Mouse (Mus musculus) adrenal gland, adult (tissue): ENCODE measurements at regions not wholly inside any gene's neighbourhood (a gene's known extent, or its start where the extent isn't known, plus 50 kb on each side); places are given as distances from the start of the nearest gene placed in this dataset.

Source experiments
- DNase-seq, 2 experiments: peaks; one replicate each; pipeline ENCODE4 v3.0.0; 2022 to 2023; ENCODE audit warnings: low spot score in 1 of 2; ENCODE audit not compliant: inconsistent age in 2 of 2

DNA sequence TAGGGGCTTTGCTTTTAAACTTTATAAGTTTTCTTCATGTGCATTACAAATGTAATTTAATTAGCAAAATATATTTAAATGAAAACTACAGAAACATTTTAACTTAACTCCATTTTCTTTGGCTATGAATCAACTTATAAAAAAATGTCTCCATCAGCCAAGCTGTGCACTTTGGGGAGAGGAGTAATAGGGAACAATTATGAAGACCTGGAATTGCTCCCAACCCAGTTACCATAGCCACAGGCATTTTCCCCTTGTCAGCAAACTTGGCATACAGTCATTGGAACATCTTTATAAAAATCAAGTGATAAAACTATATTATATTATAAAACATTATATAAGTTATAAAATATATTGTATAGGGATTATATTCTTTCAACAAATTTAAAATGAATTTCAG lies 65.0 kb downstream of the Atxn7l3b start:
- DNase-seq: no peak

DNA sequence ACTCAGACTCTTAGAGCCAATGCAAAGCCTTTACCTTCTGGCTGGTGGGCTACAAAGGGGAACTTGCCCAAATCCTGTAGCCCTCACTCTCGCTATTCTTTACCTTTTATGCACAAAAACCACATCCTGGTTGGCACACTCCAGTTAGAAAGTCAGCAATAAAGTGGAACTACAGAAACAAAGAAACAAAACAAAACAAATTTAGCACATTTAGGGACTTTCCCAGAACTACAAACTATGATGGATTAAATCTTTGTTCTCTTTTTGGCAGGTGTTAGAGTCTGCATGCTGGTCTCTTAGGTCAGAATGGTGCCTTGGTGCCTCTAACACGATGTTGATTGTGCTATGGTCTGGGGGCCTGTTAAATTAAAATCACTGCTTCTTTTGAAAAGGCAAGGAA lies 65.4 kb downstream of the Atxn7l3b start:
- DNase-seq: no peak

DNA sequence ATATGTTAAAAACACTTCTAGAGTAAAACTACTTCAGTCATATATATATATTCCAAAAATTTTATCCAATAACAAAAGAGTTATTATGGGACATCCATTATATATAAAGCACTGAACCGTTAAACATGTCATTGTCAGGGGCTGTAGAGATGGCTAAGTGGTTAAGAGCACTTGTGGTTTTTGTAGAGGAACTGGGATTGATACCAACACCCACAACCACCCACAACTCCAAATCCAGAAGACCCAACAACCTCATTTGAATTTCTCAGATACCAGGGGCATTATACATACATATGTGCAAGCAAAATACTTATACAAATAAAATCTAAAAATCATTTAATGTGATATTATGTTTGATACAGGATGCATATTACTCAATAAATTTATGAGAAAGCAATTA lies 76.8 kb downstream of the Atxn7l3b start:
- DNase-seq: no peak

DNA sequence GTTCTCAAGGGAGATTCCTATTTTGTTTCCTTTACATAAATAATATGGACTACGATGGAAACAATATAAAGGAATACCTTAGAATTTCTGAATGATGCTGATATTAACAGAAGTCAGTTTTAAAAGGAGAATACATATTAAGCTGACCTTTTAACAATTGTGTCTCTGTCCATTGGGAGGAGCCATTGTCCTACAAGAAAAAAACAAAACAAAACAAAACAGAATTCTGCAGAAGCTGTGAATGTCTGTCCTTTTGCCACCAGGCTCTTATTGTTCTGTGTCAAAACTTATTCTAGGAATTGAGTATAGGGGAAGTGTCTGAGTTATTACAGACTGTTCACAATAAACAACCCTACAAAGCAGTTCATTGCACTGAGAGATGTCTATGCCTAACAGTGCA lies 82.6 kb downstream of the Atxn7l3b start:
- peak in 1 of 2 experiments; percentile 37 for DNase-seq

DNA sequence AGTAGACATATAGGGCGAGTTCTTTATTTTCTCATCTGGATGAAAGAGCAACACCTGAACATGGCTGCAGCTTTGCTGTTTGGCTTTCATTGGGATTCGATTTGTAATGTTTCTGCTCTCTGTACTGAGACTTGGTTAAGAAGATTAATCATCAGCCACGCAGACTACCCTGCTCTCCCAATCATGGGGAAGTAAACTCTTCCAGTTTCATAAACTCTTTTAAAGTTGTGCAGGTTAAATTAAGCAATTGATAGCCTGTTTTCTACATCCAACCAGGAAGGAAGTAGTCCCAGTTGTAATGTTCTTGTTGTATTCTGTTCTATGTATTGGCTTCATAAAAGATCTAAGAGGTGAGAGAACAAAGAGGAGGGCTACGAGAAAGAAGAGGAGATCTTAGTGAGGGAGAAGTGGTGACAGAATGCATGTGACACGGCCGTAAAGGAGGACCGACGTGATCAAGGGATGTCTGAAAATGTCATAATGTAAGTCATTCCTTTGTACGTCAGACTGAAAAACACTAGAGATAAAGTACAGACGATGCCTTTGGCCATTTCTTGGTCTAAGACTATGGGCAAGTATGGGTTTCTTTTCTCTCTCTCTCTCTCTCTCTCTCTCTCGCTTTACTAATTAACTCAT lies 91.3 kb downstream of the Atxn7l3b start:
- no peak for DNase-seq

DNA sequence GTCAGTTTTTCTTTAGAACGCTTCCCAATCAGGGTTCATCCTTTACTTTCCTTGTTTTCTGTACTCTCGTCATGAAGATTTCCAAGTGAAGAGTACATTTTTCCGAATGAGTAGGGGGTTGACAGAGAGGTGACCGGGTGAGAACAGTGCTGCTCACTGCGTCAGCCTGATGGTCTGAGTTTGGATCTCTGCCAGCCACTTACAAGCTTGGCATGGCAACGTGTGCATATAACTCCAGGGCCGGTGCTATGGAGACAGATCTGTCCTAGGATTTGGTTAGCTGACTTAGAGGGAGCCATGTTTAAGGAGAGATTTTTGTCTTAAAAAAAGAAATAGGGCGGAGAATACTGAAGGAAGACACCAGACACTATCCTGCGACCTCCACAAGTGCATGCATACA lies 92.8 kb downstream of the Atxn7l3b start:
- DNase-seq: no peak

DNA sequence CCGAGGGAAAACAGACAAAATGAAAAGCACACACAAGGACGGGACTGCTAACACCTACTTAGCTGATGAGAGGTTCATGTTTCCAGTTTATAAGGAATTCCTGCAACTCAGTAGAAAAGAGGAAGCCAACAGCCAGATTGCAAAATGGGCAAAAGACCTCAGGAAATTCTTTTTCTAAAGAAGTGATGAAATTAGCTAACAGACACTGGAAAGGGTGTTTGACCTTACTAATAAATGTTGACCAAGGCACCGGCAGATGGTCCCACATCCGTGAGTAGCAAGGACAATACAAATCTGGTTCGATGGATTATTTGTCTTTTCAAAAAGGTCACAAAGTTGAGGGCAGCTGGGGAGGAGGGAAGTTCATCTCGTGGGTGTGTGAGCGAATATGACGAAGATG lies 93.3 kb downstream of the Atxn7l3b start:
- DNase-seq: no peak

DNA sequence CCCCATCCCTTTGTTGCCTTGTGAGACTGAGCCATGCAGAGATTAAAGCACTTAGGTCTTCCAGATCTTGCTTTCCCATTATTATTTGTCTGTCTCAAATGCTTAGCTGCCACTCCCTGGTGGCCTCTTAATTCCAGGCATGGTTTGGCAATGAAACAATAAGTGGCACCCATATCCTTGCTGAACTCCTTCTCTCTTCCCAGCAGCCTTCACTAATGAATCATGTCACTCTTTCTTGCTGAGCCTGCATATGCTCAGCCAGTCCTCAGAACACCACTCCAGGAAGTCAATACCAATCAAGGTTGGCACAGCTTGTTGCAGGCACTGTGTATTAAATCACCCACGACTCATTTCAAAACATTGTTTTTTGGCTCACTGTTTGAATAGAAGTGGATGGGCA lies 118.6 kb downstream of the Atxn7l3b start:
- DNase-seq: no peak

DNA sequence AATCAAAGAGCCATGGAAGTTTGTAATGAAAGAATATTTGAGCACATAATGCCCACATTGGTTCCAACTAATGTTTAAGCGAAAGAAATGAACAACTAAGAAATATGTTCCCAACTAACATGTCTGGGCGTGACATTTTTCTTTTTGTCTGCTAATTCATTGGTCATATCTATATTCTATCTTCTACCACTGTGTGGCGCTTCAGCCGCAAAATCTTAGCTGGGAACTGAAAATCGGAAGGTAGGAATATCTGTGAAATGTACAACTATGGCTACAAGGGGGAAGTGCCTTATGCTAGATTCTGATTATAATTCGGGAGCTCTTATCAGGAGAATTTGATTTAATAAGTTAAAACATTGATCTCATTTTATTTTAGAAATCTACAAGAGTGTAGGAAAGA lies 125.2 kb downstream of the Atxn7l3b start:
- peak in 1 of 2 experiments; percentile 49 for DNase-seq

DNA sequence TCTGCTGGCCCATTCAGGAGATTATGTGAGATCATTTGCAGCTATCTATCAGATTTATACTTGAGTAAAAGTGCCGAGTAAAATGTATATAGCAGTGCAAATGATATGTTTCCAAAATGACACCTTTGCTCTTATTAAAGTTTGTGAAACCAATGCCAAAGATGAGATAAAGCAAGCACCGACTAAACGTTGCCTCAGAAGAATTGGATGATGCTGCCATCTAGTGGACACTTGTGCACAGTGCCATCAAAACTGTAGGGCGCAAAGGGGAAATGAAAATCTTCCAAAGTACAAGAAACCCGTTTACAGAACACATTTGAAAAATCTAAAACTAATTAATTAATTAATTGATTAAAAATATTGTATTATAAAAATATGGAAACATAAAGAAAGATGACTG lies 127.2 kb downstream of the Atxn7l3b start:
- DNase-seq: peak; percentile 10 to 74

DNA sequence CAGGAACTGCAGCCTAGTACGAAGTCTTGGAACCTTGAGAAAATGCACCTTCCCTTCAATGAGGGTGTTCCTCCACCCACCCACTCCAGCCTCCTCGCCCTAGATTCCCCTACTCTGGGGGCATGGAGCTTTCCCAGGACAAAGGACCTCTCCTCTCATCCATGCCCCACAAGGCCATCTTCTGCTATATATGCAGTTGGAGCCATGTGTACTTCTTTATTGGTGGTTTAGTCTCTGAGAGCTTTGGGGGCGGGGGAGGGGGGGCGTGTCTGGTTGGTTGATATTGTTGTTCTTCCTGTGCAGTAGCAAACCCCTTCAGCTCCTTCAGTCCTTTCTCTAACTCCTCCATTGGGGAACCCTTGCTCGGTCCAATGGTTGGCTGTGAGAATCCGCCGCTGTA lies 130.2 kb downstream of the Atxn7l3b start:
- DNase-seq: no peak

DNA sequence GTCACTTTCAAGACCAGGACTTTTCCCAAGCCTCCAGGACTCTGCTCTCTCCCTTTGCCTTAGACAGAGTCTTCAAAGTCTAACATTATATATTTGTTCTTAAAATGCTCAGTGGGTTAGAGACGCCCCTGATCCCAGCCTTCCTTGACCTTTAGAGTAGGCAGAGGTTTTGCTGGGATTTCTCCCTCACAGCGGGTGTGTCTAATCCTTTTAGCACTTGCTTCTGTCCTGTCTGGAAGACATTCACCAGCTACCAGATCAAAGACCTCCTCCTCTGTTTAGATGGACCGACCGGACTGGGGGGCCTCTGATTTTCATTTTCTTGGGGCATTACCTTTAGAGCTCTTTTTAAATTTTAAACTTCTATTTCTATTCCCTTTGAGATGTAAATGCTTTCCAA lies 130.7 kb downstream of the Atxn7l3b start:
- DNase-seq: no peak

DNA sequence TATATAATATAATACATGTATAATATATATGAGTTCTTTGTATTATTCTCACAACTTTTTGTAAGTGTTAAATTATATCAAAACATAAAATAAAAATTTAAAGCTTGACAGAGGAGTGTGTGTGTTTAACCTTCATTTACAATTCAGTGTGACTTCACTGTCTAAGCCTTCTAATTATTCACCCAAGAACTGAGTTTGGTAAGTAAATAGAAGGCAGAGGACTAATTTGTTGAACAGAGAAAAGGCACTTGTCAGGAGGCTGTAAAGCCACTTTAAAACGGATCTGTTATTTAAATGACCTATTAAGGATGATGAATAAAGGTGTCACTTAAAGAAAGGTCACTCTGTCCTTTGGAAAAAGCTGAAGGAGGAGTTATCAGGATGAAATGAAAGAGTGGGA lies 132.9 kb downstream of the Atxn7l3b start:
- no peak for DNase-seq

DNA sequence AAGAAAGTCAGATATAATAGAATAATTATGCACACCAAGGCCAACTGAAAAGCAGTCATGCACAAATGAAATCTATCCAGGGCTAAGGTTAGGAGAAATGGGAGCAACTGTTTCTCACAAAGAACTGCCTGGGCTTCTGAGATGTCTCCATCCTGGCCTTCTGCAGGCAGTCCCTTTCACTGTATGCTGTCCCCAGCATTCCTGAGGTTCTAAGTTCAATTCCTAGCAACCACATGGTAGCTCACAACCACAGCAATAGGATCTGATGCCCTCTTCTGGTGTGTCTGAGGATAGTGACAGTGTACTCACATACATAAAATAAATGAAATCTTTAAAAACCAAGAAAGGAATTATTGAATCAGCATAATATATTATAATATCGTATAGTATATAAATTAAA lies 133.3 kb downstream of the Atxn7l3b start:
- no peak for DNase-seq

DNA sequence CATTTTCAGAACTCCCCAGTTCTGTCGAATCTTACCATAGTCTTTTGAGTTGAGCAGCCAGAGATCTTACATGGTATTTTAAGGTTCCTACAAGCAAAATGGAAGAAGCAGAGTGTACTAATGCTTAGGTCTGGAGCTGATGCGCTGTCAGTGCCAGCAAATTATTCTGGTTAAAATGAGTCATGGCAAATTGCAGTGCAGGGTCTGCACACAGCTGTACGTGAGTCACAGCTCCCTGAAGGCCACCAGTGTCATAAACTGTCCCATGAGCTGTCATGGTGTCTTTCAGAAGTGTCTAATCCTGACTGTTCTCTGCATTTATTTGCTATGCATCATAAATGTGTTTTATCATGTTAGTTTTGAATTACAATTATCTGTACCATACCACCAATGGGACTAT lies 140.6 kb downstream of the Atxn7l3b start:
- DNase-seq: peak; percentile 67 to 82

DNA sequence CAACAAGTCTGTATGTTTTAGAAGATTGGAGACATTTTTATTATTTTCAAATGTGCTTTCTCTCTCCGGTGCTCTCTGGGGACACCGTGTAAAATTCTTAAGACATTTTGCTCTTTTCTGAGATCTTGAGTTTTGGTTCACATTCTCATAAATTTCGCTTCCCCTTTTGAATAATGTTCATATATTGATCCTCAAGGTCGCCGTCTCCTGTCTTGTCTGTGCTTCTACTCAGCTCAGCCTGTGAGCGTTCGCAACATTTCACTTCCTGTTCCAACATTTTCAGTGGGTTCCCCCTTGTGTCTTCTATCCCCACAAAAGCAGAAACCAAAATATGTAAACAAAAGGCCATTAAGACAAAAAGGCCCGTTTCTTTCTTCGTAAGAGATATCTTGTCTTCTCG lies 154.5 kb downstream of the Atxn7l3b start:
- no peak for DNase-seq

DNA sequence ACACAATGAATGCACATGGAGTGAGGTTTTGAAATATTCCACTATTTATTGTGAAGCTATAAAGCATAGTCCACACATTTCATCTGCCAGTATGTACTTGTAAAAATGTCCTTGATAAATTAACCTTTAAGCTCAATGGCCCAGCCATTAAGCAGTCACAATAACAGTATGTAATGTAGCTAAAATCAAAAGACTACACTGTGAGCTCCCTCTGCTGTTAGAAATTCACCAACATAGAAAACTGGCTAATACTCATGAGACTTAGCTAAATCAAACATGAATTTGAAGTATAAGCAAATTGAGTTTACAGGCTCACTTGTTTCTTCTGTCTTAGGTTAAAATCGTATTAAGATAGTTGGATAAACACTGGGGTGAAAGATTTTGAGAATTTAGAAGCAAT lies 182.1 kb downstream of the Atxn7l3b start:
- DNase-seq: peak in 1 of 2 experiments; percentile 21

DNA sequence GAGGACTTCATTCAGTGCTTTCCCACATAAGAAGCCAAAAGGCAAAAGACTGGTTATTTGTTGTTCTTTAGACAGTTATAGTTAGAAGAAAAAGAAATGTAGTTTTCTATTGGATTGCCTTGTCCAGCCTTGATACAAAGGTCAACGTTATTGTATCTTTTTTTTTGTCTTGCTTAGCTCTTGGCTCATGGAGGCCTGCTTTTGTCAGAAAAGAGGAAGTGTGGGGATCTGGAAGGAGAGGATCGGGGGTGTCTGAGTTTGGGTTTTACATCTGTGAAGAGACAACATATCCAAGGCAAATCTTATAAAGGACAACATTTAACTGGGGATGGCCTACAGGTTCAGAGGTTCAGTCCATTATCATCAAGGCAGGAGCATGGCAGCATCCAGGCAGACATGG lies 185.3 kb downstream of the Atxn7l3b start:
- no peak for DNase-seq

DNA sequence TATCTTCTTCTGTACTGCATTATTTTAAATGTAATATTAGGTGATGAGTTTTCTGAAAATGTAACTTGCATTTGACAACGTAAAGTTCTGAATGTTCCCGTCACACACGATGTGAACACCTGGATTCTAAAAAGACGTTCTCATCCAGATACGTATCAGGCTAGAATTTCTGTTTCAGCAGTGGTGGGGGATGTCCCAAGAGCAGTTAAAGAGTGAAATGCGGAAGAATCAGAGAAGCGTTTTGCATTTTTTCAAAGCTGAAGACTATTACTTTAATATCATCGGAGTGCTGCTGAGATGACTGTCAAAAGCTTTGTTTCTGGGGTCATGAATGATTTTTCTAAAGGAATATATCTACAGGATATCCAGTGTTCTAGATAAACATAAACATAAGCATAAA lies 186.7 kb downstream of the Atxn7l3b start:
- DNase-seq: no peak
